Mouse (Mus musculus) testis, postnatal 10 days (tissue): ENCODE data around the gene Stum.

Source experiments
- DNase-seq: peaks from one replicate; pipeline ENCODE4 v3.0.0; 2021; ENCODE audit warnings: low spot score

Stum gene

GRCm38 (mm10) chr1:180384486-180384885 lies 98.8 kb downstream of the Stum start:
- DNase-seq: no peak

GRCm38 (mm10) chr1:180383884-180384283 lies 99.4 kb downstream of the Stum start:
- DNase-seq: no peak
